Mouse (Mus musculus) kidney, adult 2 months (tissue): ENCODE results near the gene Usp6nl.

Source experiments
- CTCF ChIP-seq: fragments of 200-500 bp; conservative IDR thresholded peaks from 2 replicates; pipeline ENCODE4 v1.5.1; 2011; ENCODE audit warnings: low read depth, mild to moderate bottlenecking, control low read depth, low read length, moderate library complexity, mixed read lengths; ENCODE audit not compliant: insufficient read depth, insufficient read length
- POLR2A ChIP-seq: fragments of 200-500 bp; IDR thresholded peaks from one replicate; pipeline ENCODE4 v1.6.1; 2011; ENCODE audit warnings: low read depth, low read length, control low read depth

GRCm38 (mm10) chr2:6404627-6405026, 82.2 kb downstream of the Usp6nl start:
- TF ChIP-seq POLR2A = no peak
- no peak for TF ChIP-seq CTCF
